Mouse (Mus musculus) embryonic facial prominence, embryonic 10.5 days (tissue): Measurements from ENCODE around the gene Acss3. TPM values are rescaled to one million over a fixed set of nuclear protein-coding genes. Genes with fewer than 3 reads are reported as not detected.

Source experiments
- DNase-seq: peaks from one replicate; pipeline ENCODE4 v3.0.0-alpha.2; 2017; ENCODE audit warnings: low spot score
- H3K27ac ChIP-seq: fragments of 300-500 bp; sonication (generic); replicated peaks from 2 replicates; pipeline ENCODE4 v1.5.1; 2016; ENCODE audit warnings: mild to moderate bottlenecking
- H3K27me3 ChIP-seq: fragments of 300-500 bp; sonication (generic); replicated peaks from 2 replicates; pipeline ENCODE4 v1.6.1; 2016; ENCODE audit warnings: low read depth, mild to moderate bottlenecking; ENCODE audit not compliant: poor library complexity, severe bottlenecking
- H3K36me3 ChIP-seq: fragments of 300-500 bp; sonication (generic); replicated peaks from 2 replicates; pipeline ENCODE4 v1.6.1; 2016; ENCODE audit warnings: mild to moderate bottlenecking, moderate library complexity
- H3K4me1 ChIP-seq: fragments of 300-500 bp; sonication (generic); 2 replicates; pipeline ENCODE4 v1.6.1; 2016
- H3K4me3 ChIP-seq: fragments of 300-500 bp; sonication (generic); 2 replicates; pipeline ENCODE4 v1.5.1; 2016; ENCODE audit warnings: mild to moderate bottlenecking, moderate library complexity
- H3K9me3 ChIP-seq: fragments of 300-500 bp; sonication (generic); 2 replicates; pipeline ENCODE4 v1.6.1; 2016; ENCODE audit warnings: mild to moderate bottlenecking
- WGBS: fragments of 180-500 bp; shearing (Covaris S2); methylation state at CpG from one replicate; pipeline ENCODE4 v1.1.7; 2016; 5-methylcytosine and 5-hydroxymethylcytosine counted together
- polyA plus RNA-seq: library from polyadenylated mRNA; unstranded; fragments of >200 nt; fragmentation: Nextera tagmentation; extraction: Ambion mirVana; gene quantifications from 2 replicates; pipeline ENCODE4 v1.2.1, GENCODE M21; 2016

Gene Acss3
- polyA plus RNA-seq, 1 experiment from 2014 or later: 4.9 TPM

GRCm38 (mm10) chr10:106913032-106913431 lies 210.4 kb downstream of the Acss3 start:
- Histone ChIP-seq H3K27ac (no peak overlapping the region), H3K9me3 (no peaks in the 10 kb centered on the region), H3K4me3 (no peak overlapping the region), H3K27me3 (no peaks in the 10 kb centered on the region), H3K4me1 (no peaks in the 10 kb centered on the region), H3K36me3 (no peaks in the 10 kb centered on the region)
- DNase-seq: peak; percentile 63
- 35% methylated on average over 2 of the region's 2 CpGs for WGBS

- no peak for DNase-seq
- Histone ChIP-seq H3K27me3 (no peaks in the 10 kb centered on the region), H3K4me1 (no peaks in the 10 kb centered on the region), H3K36me3 (no peaks in the 10 kb centered on the region), H3K27ac (no peak overlapping the region), H3K9me3 (no peaks in the 10 kb centered on the region), H3K4me3 (no peak overlapping the region)
- 78% methylated on average over 3 of the region's 3 CpGs for WGBS
These were observed 213.4 kb downstream of the Acss3 start for GRCm38 (mm10) chr10:106910108-106910507.

- H3K4me3 ChIP-seq: no peak overlapping the region
- no peaks in the 10 kb centered on the region for H3K27me3 ChIP-seq
- H3K4me1 ChIP-seq: no peaks in the 10 kb centered on the region
- no peak overlapping the region for H3K27ac ChIP-seq
- WGBS: 56% methylated on average over 13 of the region's 13 CpGs
- H3K36me3 ChIP-seq: no peaks in the 10 kb centered on the region
- H3K9me3 ChIP-seq: no peaks in the 10 kb centered on the region
- DNase-seq: no peak
These were observed 227.1 kb downstream of the Acss3 start for GRCm38 (mm10) chr10:106896351-106896750.

Other genes with a start within 250 kb of the Acss3 start
- 1.4 and 2.0 TPM in 2 replicates for gene Lin7a, start 148.0 kb upstream of the Acss3 start, polyA plus RNA-seq